Mouse (Mus musculus): ENCODE measurements around the gene Snx17. TPM values are rescaled to one million over a fixed set of nuclear protein-coding genes. Genes with fewer than 3 reads are reported as not detected.

Gene Snx17
- total RNA-seq, 2 experiments from 2014 or later, result 79.2 to 90.3 TPM

GRCm38 (mm10) chr5:31226641-31227040, 33.6 kb downstream of the Snx17 start:
- DNase-seq, result no peak

DNA sequence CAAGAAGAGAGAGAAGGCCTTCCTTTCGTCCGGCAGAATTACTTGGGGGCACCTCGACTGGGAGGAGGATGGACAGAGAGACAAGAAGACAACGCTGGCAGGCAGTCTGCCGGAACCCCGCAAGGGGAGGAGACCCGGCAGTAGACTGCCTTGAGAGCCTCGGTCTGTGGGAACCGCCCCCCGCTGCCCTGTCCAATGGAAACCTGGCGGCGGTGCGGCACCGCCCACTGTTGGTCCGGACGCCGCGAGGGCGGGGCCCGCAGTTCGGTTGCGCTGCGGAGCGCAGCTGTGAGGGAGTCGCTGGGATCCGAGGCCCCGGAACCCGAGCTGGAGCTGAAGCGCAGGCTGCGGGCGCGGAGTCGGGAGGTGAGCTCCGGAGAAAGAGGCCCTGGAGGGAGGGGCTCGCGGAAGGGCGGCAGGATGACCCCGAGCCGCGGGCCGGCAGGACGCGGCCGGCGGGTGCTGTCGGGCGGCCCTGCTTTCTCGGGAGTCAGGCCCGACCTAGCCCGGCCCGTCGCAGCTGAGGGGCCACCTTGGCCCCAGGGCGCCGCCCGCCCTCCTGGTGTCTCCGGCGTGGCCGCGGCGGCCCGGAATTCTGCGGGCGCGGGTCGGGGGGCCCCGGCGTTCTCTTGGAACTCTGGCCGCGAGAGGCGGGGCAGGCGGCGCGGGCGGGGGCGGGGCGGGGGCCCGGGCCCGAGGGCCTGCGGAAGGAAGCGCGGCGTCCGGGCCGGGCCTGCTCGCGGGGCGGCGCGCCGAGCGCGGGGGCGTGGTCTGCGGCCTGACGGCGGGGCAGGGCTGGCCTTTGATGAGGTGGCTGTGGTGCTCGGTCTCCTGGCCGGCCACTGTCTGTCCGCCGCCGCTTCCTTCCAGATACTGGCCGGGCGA, 47.9 kb downstream of the Snx17 start, which contains the start of the genes Nrbp1 and Gm9970:
Nrbp1 (plus strand) TSS at position 228 of the 885 bp plus-strand sequence.
Gm9970 (minus strand) TSS at position 596 of the 885 bp plus-strand sequence.
- DNase-seq, result peak; percentile 98

- DNase-seq, result no peak
Measured at GRCm38 (mm10) chr5:31241522-31242034, 48.6 kb downstream of the Snx17 start.

GRCm38 (mm10) chr5:31242191-31242590, 49.2 kb downstream of the Snx17 start:
- no peak for DNase-seq

Other genes with a start within 250 kb of the Snx17 start
- gene Cgref1, start 247.6 kb upstream of the Snx17 start, total RNA-seq (2021), result 1 to 10 TPM; 2.8 to 5.1 TPM
- gene Preb, start 232.9 kb upstream of the Snx17 start, total RNA-seq (2021), result 100 to 1,000 TPM; 110 to 118 TPM
- gene Tcf23, start 224.6 kb upstream of the Snx17 start, total RNA-seq (2021), result under 1 TPM; 0.39 to 0.99 TPM
- gene Atraid, start 144.9 kb upstream of the Snx17 start, total RNA-seq (2021), result 100 to 1,000 TPM; 123 to 129 TPM
- 10 to 100 TPM; 14.1 to 16.0 TPM for gene Slc5a6, start 144.3 kb upstream of the Snx17 start, total RNA-seq (2021)
- 10 to 100 TPM; 29.3 to 41.2 TPM for gene Cad, start 138.4 kb upstream of the Snx17 start, total RNA-seq (2021)
- gene Dnajc5g, start 86.9 kb upstream of the Snx17 start, total RNA-seq (2021), result not detected
- gene Slc30a3, start 85.0 kb upstream of the Snx17 start, total RNA-seq (2021), result under 1 TPM; 0.60 to 0.76 TPM
- 10 to 100 TPM in 1 of 2 experiments, 1 to 10 TPM in 1; 3.3 to 16.1 TPM for gene Trim54, start 76.5 kb upstream of the Snx17 start, total RNA-seq (2021)
- gene Ucn, start 54.4 kb upstream of the Snx17 start, total RNA-seq (2021), result not detected
- 10 to 100 TPM; 42.3 to 46.1 TPM for gene Mpv17, start 39.0 kb upstream of the Snx17 start, total RNA-seq (2021)
- 1 to 10 TPM; 1.5 to 2.8 TPM for gene Gm29609, start 13.3 kb upstream of the Snx17 start, total RNA-seq (2021)
- gene Gtf3c2, start 13.1 kb upstream of the Snx17 start, total RNA-seq (2021), result 10 to 100 TPM; 46.3 to 64.2 TPM
- gene Eif2b4, start 203 bp downstream of the Snx17 start, total RNA-seq (2021), result 10 to 100 TPM; 38.9 to 48.2 TPM
- gene Zfp513, start 9.1 kb downstream of the Snx17 start, total RNA-seq (2021), result 10 to 100 TPM; 23.0 to 23.7 TPM
- 100 to 1,000 TPM; 125 to 127 TPM for gene Ppm1g, start 27.5 kb downstream of the Snx17 start, total RNA-seq (2021)
- gene Nrbp1, start 47.6 kb downstream of the Snx17 start, total RNA-seq (2021), result 10 to 100 TPM; 79.6 to 86.2 TPM
- under 1 TPM in 1 of 2 experiments, not detected in 1; 0.97 TPM for gene Gm9970, start 48.0 kb downstream of the Snx17 start, total RNA-seq (2021)
- gene Krtcap3, start 58.5 kb downstream of the Snx17 start, total RNA-seq (2021), result 1 to 10 TPM; 3.0 to 4.9 TPM
- 10 to 100 TPM; 27.7 to 36.2 TPM for gene Ift172, start 97.9 kb downstream of the Snx17 start, total RNA-seq (2021)
- gene Fndc4, start 102.9 kb downstream of the Snx17 start, total RNA-seq (2021), result 10 to 100 TPM in 1 of 2 experiments, 1 to 10 TPM in 1; 6.8 to 10.7 TPM
- gene Gckr, start 104.2 kb downstream of the Snx17 start, total RNA-seq (2021), result 10 to 100 TPM; 14.5 to 32.1 TPM